Mouse (Mus musculus): Measurements from ENCODE around the gene Cbx3. TPM values are rescaled to one million over a fixed set of nuclear protein-coding genes. Genes with fewer than 3 reads are reported as not detected.
"Not testable (repeated sequence)": the region's sequence is repeated elsewhere in the genome, so short reads cannot be mapped to it uniquely, and the experiment has no call there.

Cbx3 gene
- total and polyA plus RNA-seq, 3 experiments, result 5.3 to 97.3 (median 58.8) TPM

DNA sequence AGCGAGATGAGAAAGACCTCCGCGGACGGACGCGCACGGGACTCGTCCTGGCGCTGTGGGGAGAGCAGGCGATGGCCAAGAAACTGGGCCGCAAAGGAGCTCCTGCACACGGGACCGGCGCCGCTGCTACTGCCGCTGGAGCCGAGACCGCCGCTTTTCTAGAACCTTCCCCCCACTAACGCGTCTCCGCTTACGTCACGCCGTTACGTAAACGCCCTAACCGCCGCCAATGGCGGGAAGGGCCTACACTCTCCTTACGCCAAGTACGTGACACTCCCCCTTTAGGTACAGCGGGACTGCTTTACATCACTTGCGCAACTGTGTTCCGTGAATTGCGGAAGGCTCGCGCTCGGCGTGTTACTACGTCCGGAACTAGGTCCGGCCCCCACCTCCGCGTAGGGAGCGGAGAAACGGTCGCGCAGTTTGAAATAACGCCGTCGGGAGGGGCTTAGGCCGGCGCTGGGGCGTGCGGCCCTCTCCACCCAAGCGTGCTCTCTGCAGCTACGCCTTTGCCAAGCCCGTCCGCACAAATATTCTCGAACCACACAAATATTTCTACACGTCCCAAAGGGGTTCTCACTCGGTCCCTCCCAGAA, 347 bp upstream of the Cbx3 start, which contains the start of gene Hnrnpa2b1:
Hnrnpa2b1 (minus strand) TSS at position 180 of the 596 bp plus-strand sequence.
- DNase-seq, result peak; percentile 98

DNA sequence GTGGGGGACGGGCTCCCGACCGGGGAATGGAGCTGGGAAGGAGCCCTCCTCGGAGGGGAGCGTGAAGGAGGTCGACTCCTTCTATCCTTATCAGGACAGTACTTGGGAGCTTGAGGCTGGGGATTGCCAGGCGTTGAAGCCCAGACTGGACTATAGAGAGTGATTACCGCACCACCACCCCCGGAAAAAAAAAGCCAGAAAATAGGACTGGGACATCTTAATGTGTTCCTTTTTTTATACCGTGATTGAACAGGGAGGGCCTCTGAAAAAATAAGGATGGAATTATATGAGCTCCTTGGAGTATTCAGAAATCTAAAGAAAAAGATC, 982 bp downstream of the Cbx3 start:
- DNase-seq, result no peak

DNA sequence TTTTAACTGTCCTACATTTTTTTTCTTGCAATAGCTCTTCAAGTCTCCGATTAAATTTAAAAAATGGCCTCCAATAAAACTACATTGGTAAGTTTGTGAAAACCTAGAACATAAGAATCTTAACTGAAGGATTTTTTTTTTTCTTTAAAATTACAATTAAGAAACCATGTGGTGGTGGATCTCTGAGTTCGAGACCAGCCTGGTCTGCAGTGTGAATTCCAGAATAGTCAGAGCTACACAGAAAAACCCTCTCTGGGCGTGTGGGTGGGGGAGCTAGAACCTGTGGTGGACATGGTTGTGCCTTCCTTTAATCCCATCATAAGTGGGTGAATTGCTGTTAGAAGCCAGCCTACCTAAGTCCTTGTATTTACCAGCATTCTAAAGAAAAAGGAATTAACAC, 1.6 kb downstream of the Cbx3 start:
- DNase-seq, result no peak

DNA sequence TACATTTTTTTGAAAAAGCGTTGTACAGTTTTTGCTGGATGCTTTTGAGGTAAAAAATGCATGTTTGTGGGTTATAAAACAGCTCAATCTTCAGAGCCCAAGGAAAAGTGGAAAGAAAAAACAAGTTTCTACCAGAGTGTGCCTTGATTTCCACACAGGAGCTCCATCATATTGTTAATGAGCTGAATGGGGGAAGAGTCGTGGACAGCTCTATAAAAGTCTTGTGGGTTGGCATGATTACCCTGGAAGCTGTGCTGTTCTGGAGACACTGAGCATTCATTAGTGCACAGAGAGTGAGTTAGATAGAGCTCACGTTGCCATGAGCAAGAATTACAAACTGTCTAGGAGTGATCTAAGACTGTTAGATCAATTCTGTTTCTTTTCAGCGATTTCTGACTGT, 2.1 kb downstream of the Cbx3 start:
- no peak for DNase-seq

DNA sequence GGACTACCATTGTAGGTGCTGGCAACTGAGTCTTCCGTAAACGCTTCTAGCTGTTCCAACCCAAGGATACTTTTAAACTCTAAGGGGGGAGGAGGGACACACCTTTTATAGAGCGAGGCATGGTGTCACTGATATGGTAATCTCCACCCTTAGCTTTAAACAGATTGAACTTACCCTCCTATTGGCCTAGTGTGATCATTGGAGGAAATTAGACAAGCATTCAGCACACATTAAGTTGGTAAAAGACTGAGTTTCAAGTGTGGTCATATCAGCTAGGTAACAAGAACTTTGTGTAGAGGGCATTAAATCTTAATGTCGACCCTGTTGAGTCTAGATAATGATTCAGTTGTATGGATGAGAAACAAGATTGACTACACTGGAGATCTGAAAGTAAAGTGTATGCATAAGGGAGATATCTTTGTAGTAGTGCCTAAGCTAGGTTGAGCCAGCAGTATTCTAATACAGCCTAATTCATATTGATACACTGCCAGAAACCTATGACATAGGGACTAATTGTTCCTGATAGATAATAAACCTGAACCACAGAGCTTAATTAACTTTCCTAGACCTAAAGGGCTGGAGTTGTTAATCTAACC, 9.1 kb downstream of the Cbx3 start:
- no peak for DNase-seq

DNA sequence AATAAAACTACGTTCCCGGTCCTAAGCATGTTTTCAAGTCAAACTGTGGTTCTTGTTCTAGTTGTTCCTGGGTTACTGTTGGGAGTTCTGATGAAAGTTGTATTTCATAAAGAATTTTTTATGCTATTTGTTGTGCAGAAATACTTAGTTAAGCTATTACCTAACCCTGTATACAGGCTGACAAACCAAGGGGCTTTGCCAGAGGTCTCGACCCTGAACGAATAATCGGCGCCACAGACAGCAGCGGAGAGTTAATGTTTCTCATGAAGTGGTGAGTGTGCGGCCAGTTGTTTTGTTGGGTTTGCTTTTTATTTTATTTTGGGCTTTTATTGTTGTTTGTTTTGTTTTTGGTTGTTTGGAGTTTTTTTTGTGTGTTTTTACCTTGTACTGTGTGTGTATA, 11.4 kb downstream of the Cbx3 start:
- DNase-seq, result no peak

DNA sequence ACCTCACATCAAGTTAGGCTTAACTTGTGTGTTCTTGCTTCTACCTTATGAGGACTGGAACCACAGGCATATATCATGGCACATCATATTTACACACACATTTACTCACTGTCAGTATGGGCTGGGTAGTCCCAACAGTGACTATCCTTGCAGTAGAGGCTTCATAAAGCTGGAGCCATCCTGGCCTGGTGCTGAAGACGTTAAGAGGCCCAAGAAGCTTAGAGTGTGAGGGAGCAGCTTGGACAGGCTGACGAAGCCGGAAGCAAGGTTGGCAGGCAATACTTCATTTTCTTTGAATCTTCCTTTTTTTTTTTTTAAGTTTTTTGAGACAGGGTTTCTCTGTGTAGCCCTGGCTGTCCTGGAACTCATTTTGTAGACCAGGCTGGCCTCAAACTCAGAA, 13.7 kb downstream of the Cbx3 start:
- DNase-seq, result no peak

DNA sequence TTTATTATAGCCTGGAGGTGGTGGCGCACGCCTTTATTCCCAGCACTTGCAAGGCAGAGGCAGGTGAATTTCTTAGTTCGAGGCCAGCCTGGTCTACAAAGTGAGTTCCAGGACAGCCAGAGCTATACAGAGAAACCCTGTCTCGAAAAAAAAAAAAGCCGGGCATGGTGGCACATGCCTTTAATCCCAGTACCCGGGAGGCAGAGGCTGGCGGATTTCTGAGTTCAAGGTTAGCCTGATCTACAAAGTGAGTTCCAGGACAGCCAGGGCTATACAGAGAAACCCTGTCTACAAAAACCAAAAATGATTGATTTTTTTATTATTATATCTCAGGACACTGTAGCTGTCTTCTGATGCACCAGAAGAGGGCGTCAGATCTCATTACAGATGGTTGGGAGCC, 14.4 kb downstream of the Cbx3 start:
- DNase-seq, result not testable (repeated sequence)

DNA sequence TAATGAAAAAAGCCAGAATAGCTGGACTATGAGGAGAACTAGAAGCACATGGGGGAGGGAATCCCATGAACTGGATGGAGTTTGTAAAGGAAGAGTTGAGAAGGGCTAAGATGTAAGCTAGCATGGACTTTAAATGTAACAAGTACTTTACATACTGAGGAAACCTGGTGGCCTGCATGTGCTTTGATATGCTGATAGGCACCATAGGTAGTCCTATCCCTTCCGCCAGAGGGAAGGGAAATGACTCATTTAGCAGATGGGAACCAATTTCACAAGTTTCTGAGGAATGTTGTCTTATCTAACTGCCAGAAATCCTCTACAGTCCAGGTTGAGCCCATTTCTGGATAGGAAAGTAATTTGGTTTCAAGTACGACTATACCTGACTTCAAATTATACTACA, 15.5 kb downstream of the Cbx3 start:
- DNase-seq, result no peak

DNA sequence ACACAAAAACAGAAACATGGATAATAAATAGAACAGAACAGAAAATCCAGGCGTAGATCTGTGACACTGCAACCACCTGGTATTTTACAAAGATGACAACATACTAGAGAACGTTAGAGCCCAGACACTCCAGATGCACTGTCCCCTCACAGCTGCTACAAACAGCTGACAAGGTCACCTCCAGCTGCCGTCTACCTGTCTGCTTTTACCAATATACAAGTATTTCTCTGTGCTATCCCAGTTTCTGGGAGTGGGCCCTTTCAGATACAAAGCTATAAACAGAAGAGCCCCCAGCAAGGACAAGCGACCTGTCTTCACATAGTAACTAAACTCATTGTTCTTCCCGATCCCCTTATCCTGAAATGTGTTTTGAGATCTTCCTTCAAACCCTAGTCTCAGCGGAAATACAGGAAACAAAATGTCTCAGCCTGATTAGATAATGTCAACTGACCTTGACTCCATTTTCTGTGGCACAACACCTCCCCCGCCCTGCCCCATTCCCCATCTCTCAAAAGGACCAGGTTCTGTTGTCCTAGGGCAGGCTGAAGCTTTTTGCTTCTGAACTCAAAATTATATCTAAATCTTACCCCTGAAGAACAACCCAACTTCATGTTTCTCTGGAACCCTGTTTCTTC, 16.0 kb downstream of the Cbx3 start:
- DNase-seq, result no peak

DNA sequence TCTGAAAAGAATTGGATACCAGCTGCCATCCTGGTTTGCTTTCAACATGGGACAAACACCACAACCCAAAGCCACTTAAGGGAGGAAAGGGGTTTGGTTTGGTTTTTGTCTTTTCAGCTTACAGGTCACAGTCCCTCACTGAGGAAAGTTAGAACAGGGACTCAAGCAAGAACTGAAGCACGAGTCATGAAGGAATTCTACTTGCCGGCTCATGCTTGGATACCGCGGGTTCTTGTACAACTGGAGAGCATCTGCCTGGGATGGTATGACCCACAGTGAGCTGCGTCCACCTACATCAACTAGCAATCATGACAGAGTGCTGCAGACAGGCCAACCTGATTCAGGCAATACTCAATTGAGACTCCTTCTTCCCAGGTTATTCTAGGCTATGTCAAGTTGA, 16.6 kb downstream of the Cbx3 start:
- no peak for DNase-seq

DNA sequence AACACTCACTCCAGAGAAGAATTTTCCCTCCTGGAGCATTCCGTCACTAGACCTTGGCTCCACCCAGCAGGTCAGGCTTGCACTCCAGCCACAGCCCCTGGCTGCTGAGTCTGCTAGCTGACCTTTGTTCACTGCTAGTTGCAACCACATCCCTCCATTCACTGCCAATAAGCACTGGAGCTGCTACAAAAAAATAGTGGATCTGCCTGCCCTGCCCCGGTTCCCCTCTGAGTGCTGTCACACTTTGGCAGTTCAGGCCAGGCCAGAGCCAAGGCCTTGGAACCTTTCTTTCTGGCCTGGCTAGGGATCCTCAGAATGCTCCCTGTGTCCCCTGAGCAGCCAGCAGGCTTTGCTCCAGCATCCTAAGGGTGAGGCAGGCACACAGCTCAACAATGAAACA, 19.6 kb downstream of the Cbx3 start:
- peak; percentile 71 for DNase-seq

DNA sequence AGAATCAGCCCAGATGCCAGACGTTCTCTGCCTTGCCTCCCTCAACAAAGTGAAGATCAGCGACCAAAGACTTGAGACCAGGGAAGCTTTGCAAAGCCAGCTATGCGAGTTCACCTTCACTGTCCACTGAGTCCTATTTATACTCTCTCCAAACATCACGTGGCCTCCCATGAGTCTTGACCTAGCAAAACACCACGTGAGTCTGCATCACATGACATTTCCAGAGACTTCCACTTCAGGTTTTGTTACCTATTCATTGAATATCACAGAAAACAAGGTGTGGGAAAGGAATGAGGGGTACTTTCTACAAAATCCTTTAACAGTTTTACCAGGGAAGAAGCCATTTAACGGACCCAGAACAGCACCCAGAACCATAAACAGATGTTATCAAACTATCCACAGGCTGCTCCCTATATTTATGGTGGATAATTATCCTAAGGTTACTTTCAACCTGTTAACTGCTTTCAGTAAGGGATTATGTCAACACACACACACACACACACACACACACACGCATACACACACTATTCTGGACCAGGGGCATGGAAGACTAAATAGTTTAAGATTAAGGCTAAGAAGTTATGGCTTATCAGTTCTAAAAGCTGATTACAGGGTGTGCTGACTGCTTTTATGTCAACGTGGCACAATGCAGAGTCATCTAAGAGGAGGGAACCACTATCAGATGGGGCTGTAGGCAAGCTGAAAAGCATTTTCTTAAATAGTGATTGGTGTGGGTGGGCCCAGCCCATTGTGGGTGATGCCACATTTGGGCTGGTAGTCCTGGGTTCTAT, 27.4 kb downstream of the Cbx3 start:
- no peak for DNase-seq

DNA sequence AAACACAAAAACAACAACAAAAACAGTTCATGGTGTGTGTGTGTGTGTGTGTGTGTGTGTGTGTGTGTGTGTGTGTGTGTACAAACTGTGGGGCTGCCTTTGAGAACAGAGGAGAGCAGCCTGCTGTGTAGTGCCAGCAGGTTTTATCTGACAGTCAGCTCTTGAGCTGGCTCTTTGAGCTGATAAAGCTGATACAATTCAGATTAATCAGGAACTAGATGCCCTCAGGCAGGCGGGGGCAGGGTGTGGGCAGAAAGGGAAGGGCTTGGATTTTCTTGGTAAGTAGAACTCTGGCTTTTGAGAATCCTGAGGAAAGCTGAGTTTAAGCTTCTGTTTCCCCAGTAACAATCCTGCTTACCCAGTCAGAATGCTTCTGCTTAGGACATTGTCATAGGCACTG, 35.5 kb downstream of the Cbx3 start:
- DNase-seq, result no peak

DNA sequence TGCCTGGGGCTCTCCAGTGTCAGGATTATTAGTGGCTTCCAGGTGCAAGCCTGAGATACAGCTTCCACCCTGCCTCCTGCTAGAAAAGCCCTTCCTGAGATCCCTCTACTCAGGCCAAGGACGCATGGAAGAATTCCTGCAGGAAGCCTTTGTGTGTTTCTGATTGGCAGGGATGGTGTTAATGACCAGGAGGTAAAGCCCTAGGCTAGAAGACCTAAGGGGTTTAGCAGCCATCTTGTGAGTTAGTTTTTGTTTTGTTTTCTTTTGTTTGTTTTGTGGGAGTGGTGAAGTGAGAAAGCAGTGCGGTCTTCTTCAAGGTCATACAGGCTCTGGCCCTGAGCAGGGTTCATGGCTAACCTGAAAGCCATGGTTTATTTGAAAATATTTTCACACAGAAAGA, 37.4 kb downstream of the Cbx3 start:
- no peak for DNase-seq

DNA sequence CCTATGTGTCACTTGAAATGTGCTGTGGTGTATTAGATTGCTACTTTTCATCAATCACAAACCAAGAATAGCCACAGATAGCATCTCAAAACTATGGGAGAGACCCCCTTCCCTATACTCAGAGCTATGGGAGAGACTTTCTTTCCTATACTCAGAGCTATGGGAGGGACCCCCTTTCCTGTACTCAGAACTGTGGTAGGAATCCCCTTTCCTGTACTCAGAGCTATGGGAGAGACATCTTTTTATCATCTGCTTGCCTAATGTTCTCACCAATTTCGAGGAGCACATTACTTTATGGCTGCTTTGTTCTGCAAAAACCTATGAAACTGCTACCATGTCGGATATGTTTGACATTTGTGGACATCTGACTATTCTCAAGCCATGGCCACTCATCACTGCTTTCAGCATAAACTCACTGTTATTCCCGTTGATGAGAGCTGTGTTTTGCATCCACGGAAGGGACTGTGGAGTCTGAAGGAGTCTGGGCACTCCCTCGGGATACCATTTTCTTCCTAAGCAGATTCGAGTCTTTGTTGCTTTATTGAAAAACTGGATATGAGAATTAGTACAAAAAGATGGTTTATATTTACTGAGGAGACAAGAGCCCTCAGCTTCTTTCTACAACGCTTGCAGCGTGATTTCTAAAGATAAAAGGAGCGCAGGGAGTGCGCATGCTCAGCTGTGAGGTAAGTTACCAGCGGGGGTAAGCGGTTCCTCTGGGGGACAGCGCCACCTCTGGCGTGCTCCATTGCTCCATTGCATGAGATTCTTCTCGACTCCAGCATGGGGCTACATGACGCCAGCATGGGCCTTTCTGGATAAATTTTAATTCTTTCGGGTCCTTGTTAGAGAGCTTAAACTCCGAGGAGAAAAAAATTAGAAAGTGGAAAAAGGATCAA, 38.8 kb downstream of the Cbx3 start:
- peak; percentile 75 for DNase-seq

DNA sequence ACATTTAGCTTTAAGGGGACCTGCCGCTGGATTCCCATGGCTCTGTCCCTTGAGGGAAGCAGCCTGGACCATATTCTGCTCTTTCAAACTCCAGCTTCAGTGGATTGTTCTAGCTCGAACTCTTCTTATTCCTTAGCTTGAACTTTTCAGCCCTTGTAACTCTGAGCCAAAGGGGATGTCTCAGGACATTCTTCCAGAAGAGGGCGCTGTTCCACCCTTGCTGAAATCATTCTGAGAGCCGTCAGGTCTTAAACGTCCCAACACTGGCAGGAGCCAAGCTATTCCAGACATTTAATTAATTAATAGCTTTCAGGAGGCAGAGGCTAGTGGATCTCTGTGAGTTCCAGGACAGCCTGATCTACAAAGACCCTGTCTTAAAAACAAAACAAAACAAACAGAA, 39.9 kb downstream of the Cbx3 start:
- DNase-seq, result peak; percentile 35

DNA sequence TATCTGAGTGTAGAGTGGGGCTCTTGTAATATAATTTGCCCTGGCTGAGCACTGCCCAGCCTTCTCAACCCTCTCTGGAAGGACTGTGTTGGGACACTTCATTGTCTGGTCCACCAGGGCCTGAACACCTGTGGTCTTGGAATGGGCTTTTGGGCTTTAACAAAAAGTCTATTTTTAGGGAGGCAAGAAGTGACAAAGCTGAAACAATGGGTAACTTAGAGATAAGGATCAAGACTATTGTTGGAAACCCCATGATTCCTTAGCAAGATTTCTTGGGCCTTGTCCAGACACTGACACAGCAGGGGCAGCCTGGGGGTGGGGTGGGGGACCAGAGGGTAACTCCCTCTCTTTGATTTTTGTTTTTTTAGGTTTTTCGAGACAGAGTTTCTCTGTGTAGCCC, 40.8 kb downstream of the Cbx3 start:
- no peak for DNase-seq

DNA sequence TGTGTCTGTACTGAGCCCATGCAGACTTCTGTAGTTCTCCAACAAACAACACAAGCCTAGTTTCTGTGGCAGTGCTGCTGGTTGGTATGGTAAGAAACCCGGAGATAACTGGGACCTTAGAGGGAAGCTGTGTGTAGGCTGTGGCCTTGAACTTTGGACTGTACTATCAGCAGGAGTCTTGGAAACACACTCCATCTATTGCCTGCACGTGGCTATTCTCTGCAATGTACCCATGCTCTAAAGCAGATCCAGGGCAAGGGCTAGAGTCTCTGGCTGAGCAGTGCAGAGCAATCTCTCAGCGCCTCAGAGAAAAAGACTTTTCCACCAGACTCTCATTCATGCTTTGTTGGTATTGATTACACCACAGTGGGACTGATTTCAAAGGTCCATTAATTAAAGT, 43.6 kb downstream of the Cbx3 start:
- DNase-seq, result no peak

DNA sequence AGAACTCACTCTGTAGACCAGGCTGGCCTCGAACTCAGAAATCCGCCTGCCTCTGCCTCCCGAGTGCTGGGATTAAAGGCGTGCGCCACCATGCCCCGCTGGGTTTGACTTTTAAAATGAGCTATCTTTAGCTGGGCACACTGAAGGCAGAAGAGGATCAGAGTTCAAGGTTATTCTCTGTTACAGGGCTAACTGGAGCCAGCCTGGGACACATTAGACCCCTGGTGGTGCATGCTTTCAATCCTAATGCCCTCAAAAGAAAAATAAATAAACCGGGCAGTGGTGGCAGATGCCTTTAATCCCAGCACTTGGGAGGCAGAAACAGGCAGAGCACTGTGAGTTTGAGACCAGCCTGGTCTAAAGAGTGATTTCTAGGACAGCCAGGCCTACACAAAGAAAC, 44.7 kb downstream of the Cbx3 start:
- no peak for DNase-seq

DNA sequence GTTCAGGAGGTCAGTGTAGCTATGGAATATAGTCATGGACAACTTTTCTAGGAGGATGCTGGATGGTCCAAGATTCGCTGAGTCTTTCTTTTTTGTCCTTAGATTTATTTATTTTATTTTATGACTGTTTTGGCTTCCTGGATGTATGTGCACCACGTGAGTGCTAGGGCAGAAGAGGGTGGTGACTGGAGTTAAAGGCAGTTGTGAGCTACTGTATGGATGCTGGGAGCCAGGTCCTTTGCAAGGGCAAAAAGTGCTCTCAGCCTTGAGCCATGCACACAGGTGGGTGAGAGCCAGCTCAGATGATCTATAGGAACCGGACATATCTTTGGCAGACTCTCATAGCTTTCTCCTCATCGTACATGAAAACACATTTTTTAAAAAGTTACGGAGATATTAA, 53.1 kb downstream of the Cbx3 start:
- no peak for DNase-seq

DNA sequence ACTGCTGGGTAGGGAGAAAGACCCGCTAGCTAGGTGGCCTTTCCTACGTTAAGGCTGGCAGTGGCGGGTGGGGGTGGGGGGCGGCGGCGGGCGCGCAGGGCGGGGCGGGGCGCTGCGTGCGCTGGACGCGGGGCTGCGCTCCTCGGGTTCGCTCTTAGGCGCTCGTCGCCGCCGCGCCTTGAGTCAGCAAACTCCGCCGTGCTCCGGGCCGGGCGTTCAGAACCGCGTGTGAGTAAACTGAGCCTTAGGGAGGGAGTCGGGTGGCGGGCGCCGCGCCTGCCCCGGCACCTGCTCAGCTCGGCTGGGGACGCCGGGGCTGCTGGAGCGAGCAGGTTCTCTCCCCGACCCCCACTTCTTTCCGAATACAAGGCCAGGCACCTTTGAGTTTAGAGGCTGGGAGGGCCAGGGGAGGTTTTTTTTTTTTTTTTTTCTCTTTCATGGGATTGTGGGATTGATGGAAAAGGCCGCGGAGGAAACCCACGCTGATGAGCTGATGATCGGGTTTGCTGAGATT, 53.7 kb downstream of the Cbx3 start, which contains the start of gene Snx10:
Snx10 (plus strand) TSS at position 95 of the 514 bp plus-strand sequence.
- DNase-seq, result peak; percentile 80

Data from adrenal gland, adult 2 months (tissue).